Mouse (Mus musculus) neural tube, embryonic 14.5 days (tissue): ENCODE results near the gene Cyp2u1. TPM values are rescaled to one million over a fixed set of nuclear protein-coding genes. Genes with fewer than 3 reads are reported as not detected.

Experiments
- ATAC-seq: fragments of 200-750 bp; cut with Nextera tagmentation; 2 replicates; pipeline ENCODE4 v1.8.0; 2017; ENCODE audit warnings: low read depth, mild to moderate bottlenecking, moderate TSS enrichment, moderate library complexity
- H3K27ac ChIP-seq: fragments of 300-500 bp; sonication (generic); 2 replicates; pipeline ENCODE4 v1.5.1; 2014; ENCODE audit warnings: low read depth, mild to moderate bottlenecking, control low read depth, low read length, moderate library complexity, mixed read lengths
- H3K27me3 ChIP-seq: fragments of 300-500 bp; sonication (generic); 2 replicates; pipeline ENCODE4 v1.6.1; 2014; ENCODE audit warnings: low read length; ENCODE audit not compliant: control insufficient read depth, insufficient read depth
- H3K36me3 ChIP-seq: fragments of 300-500 bp; sonication (generic); 2 replicates; pipeline ENCODE4 v1.6.1; 2014; ENCODE audit warnings: low read length, mixed read lengths; ENCODE audit not compliant: control insufficient read depth, insufficient read depth
- H3K4me1 ChIP-seq: fragments of 300-500 bp; sonication (generic); 2 replicates; pipeline ENCODE4 v1.6.1; 2014; ENCODE audit warnings: low read length; ENCODE audit not compliant: control insufficient read depth, insufficient read depth
- H3K4me2 ChIP-seq: fragments of 300-500 bp; sonication (generic); 2 replicates; pipeline ENCODE4 v1.6.1; 2014; ENCODE audit warnings: mild to moderate bottlenecking, low read depth, low read length, control low read depth
- H3K4me3 ChIP-seq: fragments of 300-500 bp; sonication (generic); 2 replicates; pipeline ENCODE4 v1.5.1; 2014; ENCODE audit warnings: low read depth, low read length, control low read depth, mixed read lengths
- H3K9ac ChIP-seq: fragments of 300-500 bp; sonication (generic); replicated peaks from 2 replicates; pipeline ENCODE4 v1.6.1; 2014; ENCODE audit warnings: low read depth, mild to moderate bottlenecking, control low read depth, low read length, mixed read lengths
- H3K9me3 ChIP-seq: fragments of 300-500 bp; sonication (generic); 2 replicates; pipeline ENCODE4 v1.6.1; 2016; ENCODE audit warnings: low read length; ENCODE audit not compliant: control insufficient read depth
- WGBS: fragments of 180-500 bp; shearing (Covaris S2); extraction: QIAGEN DNeasy Blood & Tissue Kit; methylation state at CpG from one replicate; pipeline ENCODE4 v1.1.7; 2014; 5-methylcytosine and 5-hydroxymethylcytosine counted together
- polyA plus RNA-seq: library from polyadenylated mRNA; unstranded; fragments of >200 nt; fragmentation: Nextera tagmentation; extraction: Ambion mirVana; gene quantifications from 2 replicates; pipeline ENCODE4 v1.2.1, GENCODE M21; 2014

Gene Cyp2u1
- polyA plus RNA-seq, 1 experiment from 2014 or later, result 9.4 TPM

- Histone ChIP-seq H3K27me3 (no peaks in the 10 kb centered on the region), H3K9me3 (0 out of 2 replicates have a peak, but pooled peaks cover 3% of the 10 kb centered on the region), H3K27ac (no peak overlapping the region), H3K4me3 (no peak overlapping the region), H3K4me2 (no peak overlapping the region), H3K36me3 (no peaks in the 10 kb centered on the region), H3K9ac (no peak overlapping the region), H3K4me1 (no peaks in the 10 kb centered on the region)
- ATAC-seq, result no peak
- WGBS, result 97% methylated on average over 4 of the region's 4 CpGs
These were observed 48.0 kb downstream of the Cyp2u1 start for GRCm38 (mm10) chr3:131254991-131255390.

- Histone ChIP-seq H3K4me3 (no peak overlapping the region), H3K9me3 (0 out of 2 replicates have a peak, but pooled peaks cover 3% of the 10 kb centered on the region), H3K27ac (no peak overlapping the region), H3K27me3 (no peaks in the 10 kb centered on the region), H3K4me1 (no peaks in the 10 kb centered on the region), H3K4me2 (no peak overlapping the region), H3K9ac (no peak overlapping the region), H3K36me3 (no peaks in the 10 kb centered on the region)
- no peak for ATAC-seq
- WGBS, result 93% methylated on average over 7 of the region's 7 CpGs
These were observed 51.4 kb downstream of the Cyp2u1 start for GRCm38 (mm10) chr3:131251601-131252000.

GRCm38 (mm10) chr3:131250978-131251377 is 52.0 kb downstream of the Cyp2u1 start:
- Histone ChIP-seq H3K9ac (no peak overlapping the region), H3K27me3 (no peaks in the 10 kb centered on the region), H3K9me3 (0 out of 2 replicates have a peak, but pooled peaks cover 3% of the 10 kb centered on the region), H3K27ac (no peak overlapping the region), H3K4me1 (no peaks in the 10 kb centered on the region), H3K36me3 (no peaks in the 10 kb centered on the region), H3K4me3 (no peak overlapping the region), H3K4me2 (no peak overlapping the region)
- ATAC-seq, result no peak
- 92% methylated on average over 13 of the region's 13 CpGs for WGBS

- Histone ChIP-seq H3K27ac (no peak overlapping the region), H3K4me2 (no peak overlapping the region), H3K36me3 (no peaks in the 10 kb centered on the region), H3K27me3 (no peaks in the 10 kb centered on the region), H3K9me3 (0 out of 2 replicates have a peak, but pooled peaks cover 3% of the 10 kb centered on the region), H3K9ac (no peak overlapping the region), H3K4me1 (no peaks in the 10 kb centered on the region), H3K4me3 (no peak overlapping the region)
- ATAC-seq, result no peak
- WGBS, result 95% methylated on average over 2 of the region's 2 CpGs
These were observed 52.7 kb downstream of the Cyp2u1 start for GRCm38 (mm10) chr3:131250283-131250682.

- no peaks in the 10 kb centered on the region for H3K4me1 ChIP-seq
- no peak overlapping the region for H3K4me3 ChIP-seq
- 0 out of 2 replicates have a peak, but pooled peaks cover under 1% of the 10 kb centered on the region for H3K9me3 ChIP-seq
- no peak overlapping the region for H3K9ac ChIP-seq
- no peak overlapping the region for H3K4me2 ChIP-seq
- no peak for ATAC-seq
- no peaks in the 10 kb centered on the region for H3K27me3 ChIP-seq
- no peaks in the 10 kb centered on the region for H3K36me3 ChIP-seq
- 92% methylated on average over 10 of the region's 10 CpGs for WGBS
- H3K27ac ChIP-seq, result no peak overlapping the region
These were observed 54.6 kb downstream of the Cyp2u1 start for GRCm38 (mm10) chr3:131248444-131248843.

GRCm38 (mm10) chr3:131247851-131248250 is 55.2 kb downstream of the Cyp2u1 start:
- Histone ChIP-seq H3K4me1 (no peaks in the 10 kb centered on the region), H3K4me3 (no peak overlapping the region), H3K9me3 (no peaks in the 10 kb centered on the region), H3K27ac (no peak overlapping the region), H3K27me3 (no peaks in the 10 kb centered on the region), H3K36me3 (no peaks in the 10 kb centered on the region), H3K9ac (no peak overlapping the region), H3K4me2 (no peak overlapping the region)
- WGBS, result 96% methylated on average over 5 of the region's 5 CpGs
- ATAC-seq, result no peak

- no peaks in the 10 kb centered on the region for H3K27me3 ChIP-seq
- no peak overlapping the region for H3K27ac ChIP-seq
- H3K36me3 ChIP-seq, result no peaks in the 10 kb centered on the region
- no peak overlapping the region for H3K4me2 ChIP-seq
- H3K9ac ChIP-seq, result no peak overlapping the region
- ATAC-seq, result no peak
- H3K4me1 ChIP-seq, result no peaks in the 10 kb centered on the region
- 84% methylated on average over 6 of the region's 6 CpGs for WGBS
- no peak overlapping the region for H3K4me3 ChIP-seq
- H3K9me3 ChIP-seq, result no peaks in the 10 kb centered on the region
These were observed 55.6 kb downstream of the Cyp2u1 start for GRCm38 (mm10) chr3:131247447-131247846.

GRCm38 (mm10) chr3:131246579-131247046 is 56.4 kb downstream of the Cyp2u1 start:
- no peak for ATAC-seq
- Histone ChIP-seq H3K9ac (no peak overlapping the region), H3K4me3 (no peak overlapping the region), H3K27me3 (no peaks in the 10 kb centered on the region), H3K27ac (no peak overlapping the region), H3K9me3 (no peaks in the 10 kb centered on the region), H3K36me3 (no peaks in the 10 kb centered on the region), H3K4me1 (no peaks in the 10 kb centered on the region), H3K4me2 (no peak overlapping the region)
- WGBS, result 93% methylated on average over 8 of the region's 8 CpGs

- 58% methylated on average over 11 of the region's 11 CpGs for WGBS
- no peaks in the 10 kb centered on the region for H3K4me1 ChIP-seq
- peak; percentile 54; the same call in 1 of the 2 replicates for ATAC-seq
- H3K4me2 ChIP-seq, result no peak overlapping the region
- H3K27me3 ChIP-seq, result no peaks in the 10 kb centered on the region
- H3K27ac ChIP-seq, result no peak overlapping the region
- H3K9ac ChIP-seq, result no peak overlapping the region
- H3K9me3 ChIP-seq, result no peaks in the 10 kb centered on the region
- H3K4me3 ChIP-seq, result no peak overlapping the region
- no peaks in the 10 kb centered on the region for H3K36me3 ChIP-seq
These were observed 57.1 kb downstream of the Cyp2u1 start for GRCm38 (mm10) chr3:131245766-131246578.
